Mouse (Mus musculus) cerebellum, adult 9-10 months (tissue): ENCODE measurements around the gene Srd5a3.

Experiments used
- DNase-seq: peaks from one replicate; pipeline ENCODE4 v3.0.0; 2022

The Srd5a3 gene

DNA sequence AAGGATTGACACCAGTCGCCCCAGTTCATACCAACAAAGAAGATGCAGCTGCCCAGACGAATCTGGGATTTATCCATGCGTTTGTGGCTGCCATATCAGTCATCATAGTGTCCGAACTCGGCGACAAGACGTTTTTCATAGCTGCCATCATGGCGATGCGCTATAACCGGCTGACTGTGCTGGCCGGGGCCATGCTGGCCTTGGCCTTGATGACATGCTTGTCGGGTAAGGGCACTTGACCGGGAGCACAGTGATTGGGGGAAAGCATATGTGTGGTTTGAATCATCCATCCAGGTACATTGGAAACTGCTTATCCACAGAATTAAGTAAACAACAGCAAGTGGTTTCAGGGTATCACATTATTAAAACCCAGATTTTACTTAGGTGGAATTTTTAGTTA is 59.3 kb downstream of the Srd5a3 start:
- DNase-seq = no peak

GRCm38 (mm10) chr5:76203171-76203570 is 63.1 kb downstream of the Srd5a3 start:
- no peak for DNase-seq
